Mouse (Mus musculus) small intestine, adult 2 months (tissue): ENCODE data around the gene Spag17. TPM values are rescaled to one million over a fixed set of nuclear protein-coding genes. Genes with fewer than 3 reads are reported as not detected.

Experiments
- H3K27ac ChIP-seq: fragments of 200-500 bp; 2 replicates; pipeline ENCODE4 v1.5.1; 2012; ENCODE audit warnings: low read depth, low read length, control low read depth, inconsistent platforms; ENCODE audit not compliant: insufficient read depth
- H3K27me3 ChIP-seq: fragments of 200-500 bp; 2 replicates; pipeline ENCODE4 v1.6.1; 2012; ENCODE audit warnings: mild to moderate bottlenecking, moderate library complexity, low read length, inconsistent platforms; ENCODE audit not compliant: control insufficient read depth, insufficient read depth
- H3K36me3 ChIP-seq: fragments of 200-500 bp; 2 replicates; pipeline ENCODE4 v1.6.1; 2012; ENCODE audit warnings: mild to moderate bottlenecking, low read length, control low read depth, inconsistent platforms; ENCODE audit not compliant: control insufficient read depth, insufficient read depth
- H3K4me1 ChIP-seq: fragments of 200-500 bp; 2 replicates; pipeline ENCODE4 v1.6.1; 2012; ENCODE audit warnings: low read length, inconsistent platforms, mixed read lengths; ENCODE audit not compliant: control insufficient read depth, insufficient read depth, insufficient read length
- H3K4me3 ChIP-seq: fragments of 200-500 bp; 2 replicates; pipeline ENCODE4 v1.5.1; 2012; ENCODE audit warnings: low read depth, mild to moderate bottlenecking, control low read depth, inconsistent platforms, low read length, moderate library complexity
- CTCF ChIP-seq: fragments of 200-500 bp; IDR thresholded peaks from 2 replicates; pipeline ENCODE4 v1.5.1; 2012; ENCODE audit warnings: low read depth, mild to moderate bottlenecking, control low read depth, inconsistent platforms, low read length, moderate library complexity, mixed read lengths; ENCODE audit not compliant: insufficient replicate concordance, insufficient read length; ENCODE audit errors: extremely low read depth
- POLR2A ChIP-seq: fragments of 200-500 bp; IDR thresholded peaks from 2 replicates; pipeline ENCODE4 v1.6.1; 2012; ENCODE audit warnings: low read depth, mild to moderate bottlenecking, control low read depth, inconsistent platforms, low read length, moderate library complexity
- WGBS: fragments of 180-500 bp; shearing (Covaris S2); methylation state at CpG from one replicate; pipeline ENCODE4 v1.1.7; 2018; 5-methylcytosine and 5-hydroxymethylcytosine counted together
- polyA plus RNA-seq: library from polyadenylated mRNA; depleted of rRNA; stranded (reverse); fragments of >200 nt; gene quantifications from 2 replicates; pipeline ENCODE4 v1.2.3, GENCODE M21; 2012

The Spag17 gene
- polyA plus RNA-seq, 1 experiment: not detected

GRCm38 (mm10) chr3:99930920-99931620, 45.9 kb downstream of the Spag17 start:
- peaks cover 3% of the 10 kb centered on the region; the same call in 1 of the 2 replicates for H3K4me1 ChIP-seq
- 20% methylated on average over 12 of the region's 12 CpGs for WGBS

DNA sequence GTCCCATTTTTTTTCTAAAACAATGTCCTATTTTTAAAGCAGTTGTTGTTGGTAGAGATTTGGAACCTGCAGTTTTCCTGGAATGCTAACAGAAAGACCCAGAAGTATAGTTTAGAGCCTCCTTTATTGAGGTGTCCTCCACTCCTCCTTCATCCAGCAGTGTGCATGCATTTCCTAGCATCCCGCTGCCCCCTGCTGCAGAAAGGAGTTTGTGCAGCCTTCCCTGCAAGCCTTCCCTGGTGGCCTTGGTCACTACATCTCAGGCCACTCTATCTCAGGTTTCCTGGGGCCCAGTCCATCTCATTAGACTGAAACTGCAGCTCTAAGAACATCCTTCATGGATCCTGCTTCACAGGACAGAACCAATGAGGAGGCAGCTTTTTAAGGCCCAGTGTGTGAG, 51.0 kb downstream of the Spag17 start:
- Histone ChIP-seq H3K27me3 (no peaks in the 10 kb centered on the region), H3K27ac (no peak overlapping the region), H3K4me3 (no peak overlapping the region), H3K4me1 (peaks cover 3% of the 10 kb centered on the region; the same call in 1 of the 2 replicates), H3K36me3 (no peaks in the 10 kb centered on the region)
- WGBS: 62% methylated on average over 1 of the region's 1 CpGs
- no peak for TF ChIP-seq POLR2A
- peak; percentile 55; the same call in 1 of the 2 replicates for TF ChIP-seq CTCF

More at GRCm38 (mm10) chr3:99930920-99931620, 45.9 kb downstream of the Spag17 start:
- peak overlapping the region; percentile 49 for H3K27ac ChIP-seq
- H3K36me3 ChIP-seq: no peaks in the 10 kb centered on the region
- H3K4me3 ChIP-seq: no peak overlapping the region
- no peaks in the 10 kb centered on the region for H3K27me3 ChIP-seq
- no peak for TF ChIP-seq CTCF
- no peak for TF ChIP-seq POLR2A

DNA sequence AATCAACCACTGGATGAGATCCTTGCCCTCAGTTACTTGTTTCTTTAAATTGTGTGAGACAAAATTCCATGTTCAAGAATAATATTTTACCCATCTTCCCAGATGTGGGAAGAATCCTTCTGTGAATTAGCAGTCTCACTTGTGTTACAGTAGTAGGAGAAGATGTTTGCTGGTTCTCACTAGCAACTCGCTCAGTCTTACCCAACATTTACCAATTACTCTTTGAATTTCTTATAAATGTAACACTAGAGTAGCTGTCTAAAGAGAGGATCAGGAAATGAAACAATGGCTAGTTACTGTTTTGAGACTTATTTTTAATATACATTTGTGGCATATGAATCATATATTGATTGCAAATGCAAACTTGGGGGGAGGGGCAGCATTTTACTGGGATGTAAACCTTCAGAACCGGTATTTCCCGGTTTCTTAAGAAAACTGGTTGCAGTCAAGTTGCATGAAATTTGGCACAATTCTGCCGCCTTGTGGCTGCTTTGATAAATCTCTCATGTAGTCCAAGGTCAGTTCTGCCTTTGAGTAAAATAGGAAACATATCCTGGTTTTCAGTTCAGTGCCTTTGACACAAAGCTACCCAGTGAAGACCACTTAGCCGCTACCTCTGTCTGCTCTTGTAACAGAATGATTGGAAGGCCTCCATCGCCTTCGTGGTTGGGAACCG, 53.5 kb downstream of the Spag17 start:
- Histone ChIP-seq H3K4me3 (no peak overlapping the region), H3K4me1 (no peaks in the 10 kb centered on the region), H3K27me3 (no peaks in the 10 kb centered on the region), H3K36me3 (no peaks in the 10 kb centered on the region), H3K27ac (no peak overlapping the region)
- WGBS: 28% methylated on average over 8 of the region's 8 CpGs
- no peak for TF ChIP-seq POLR2A
- no peak for TF ChIP-seq CTCF

DNA sequence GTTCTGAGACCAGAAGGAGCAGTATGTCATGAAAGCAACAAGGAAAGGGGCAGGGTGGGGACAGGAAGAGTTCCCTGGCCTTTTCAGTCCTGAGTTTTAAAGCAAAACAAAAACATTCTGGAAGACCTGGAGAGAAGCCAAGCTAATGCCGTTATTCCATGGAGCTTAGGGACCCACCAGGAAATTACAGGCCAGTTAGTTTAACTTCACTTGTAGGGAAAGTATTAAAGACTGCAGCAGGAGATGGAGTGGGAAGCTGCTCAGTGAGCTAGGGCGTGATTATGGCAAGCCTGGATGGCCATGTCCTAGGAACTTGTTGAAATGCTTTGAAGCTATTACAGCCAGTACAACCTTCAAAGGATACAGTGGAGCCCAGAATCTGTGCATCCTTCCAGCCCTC, 60.0 kb downstream of the Spag17 start:
- Histone ChIP-seq H3K4me3 (no peak overlapping the region), H3K27me3 (no peaks in the 10 kb centered on the region), H3K36me3 (no peaks in the 10 kb centered on the region), H3K27ac (no peak overlapping the region), H3K4me1 (no peaks in the 10 kb centered on the region)
- WGBS: 59% methylated on average over 2 of the region's 2 CpGs
- TF ChIP-seq POLR2A: no peak
- no peak for TF ChIP-seq CTCF

DNA sequence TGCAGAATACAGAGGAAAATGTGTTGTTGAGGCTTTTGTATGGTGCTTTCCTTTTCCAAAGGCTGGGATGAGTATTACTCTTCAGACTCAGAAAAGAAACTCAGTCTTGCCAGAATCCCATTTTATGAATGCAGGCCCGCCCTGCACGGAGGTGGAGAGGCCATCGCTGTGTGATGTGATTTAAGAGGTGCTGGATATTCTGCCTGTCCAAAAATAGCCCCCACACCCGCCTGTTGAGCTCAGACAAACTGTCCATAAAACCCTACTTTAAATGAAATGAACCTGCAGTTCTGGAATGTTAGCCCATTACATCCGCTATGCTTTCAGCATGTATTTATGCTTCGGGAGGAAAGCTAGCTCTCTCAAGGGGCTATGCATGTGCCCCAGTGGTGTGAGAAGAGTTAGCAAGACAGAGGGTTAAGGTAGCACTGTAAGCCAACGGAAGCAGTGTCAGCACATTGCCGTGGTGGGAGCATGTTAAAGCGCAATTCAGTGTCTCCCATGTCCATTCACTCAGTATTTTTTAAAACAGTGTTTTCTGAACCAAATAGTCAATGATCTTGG, 68.9 kb downstream of the Spag17 start:
- 75% methylated on average over 9 of the region's 9 CpGs for WGBS
- Histone ChIP-seq H3K4me1 (no peaks in the 10 kb centered on the region), H3K4me3 (no peak overlapping the region), H3K36me3 (no peaks in the 10 kb centered on the region), H3K27me3 (no peaks in the 10 kb centered on the region), H3K27ac (no peak overlapping the region)
- TF ChIP-seq CTCF: no peak
- no peak for TF ChIP-seq POLR2A

DNA sequence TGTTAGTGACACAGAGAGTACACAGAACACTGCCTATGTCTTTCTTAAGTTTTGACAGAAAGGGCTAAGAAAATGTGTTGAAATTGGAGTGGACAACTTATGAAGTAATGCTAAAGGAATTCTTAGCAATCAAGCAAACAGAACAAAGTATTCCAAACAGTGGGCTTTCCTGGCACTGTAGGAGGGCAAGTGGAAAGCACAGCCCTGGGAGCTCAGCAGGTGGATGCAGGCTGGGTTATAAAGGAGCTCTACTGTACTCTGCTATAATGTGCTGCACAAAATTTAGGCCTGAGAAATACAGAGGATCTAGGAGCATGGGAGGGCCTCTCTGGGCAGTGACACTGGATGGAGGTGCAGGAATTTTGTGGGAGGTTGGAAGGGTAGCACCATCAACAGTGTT, 71.3 kb downstream of the Spag17 start:
- no peak for TF ChIP-seq CTCF
- TF ChIP-seq POLR2A: no peak
- no peaks in the 10 kb centered on the region for H3K36me3 ChIP-seq

More for the DNA sequence above, 71.3 kb downstream of the Spag17 start:
- Histone ChIP-seq H3K4me1 (no peaks in the 10 kb centered on the region), H3K27me3 (no peaks in the 10 kb centered on the region), H3K4me3 (no peak overlapping the region), H3K27ac (no peak overlapping the region)
